Mouse (Mus musculus) megakaryocyte, embryonic 14.5 days (primary cell): ENCODE measurements around the gene Hoxa6. TPM values are rescaled to one million over a fixed set of nuclear protein-coding genes. Genes with fewer than 3 reads are reported as not detected.

Experiments used
- H3K27me3 ChIP-seq: replicated peaks from 2 replicates; pipeline ENCODE3; 2012; ENCODE audit warnings: inconsistent platforms
- H3K36me3 ChIP-seq: replicated peaks from 2 replicates; pipeline ENCODE3; 2012; ENCODE audit warnings: low read length, inconsistent platforms, mixed read lengths
- H3K4me1 ChIP-seq: 2 replicates; pipeline ENCODE4 v1.6.1; 2012; ENCODE audit warnings: inconsistent platforms
- H3K4me3 ChIP-seq: replicated peaks from 2 replicates; pipeline ENCODE3; 2012; ENCODE audit warnings: moderate library complexity, mild to moderate bottlenecking, inconsistent platforms
- H3K9me3 ChIP-seq: 2 replicates; pipeline ENCODE4 v1.6.1; 2012; ENCODE audit warnings: inconsistent platforms
- FLI1 ChIP-seq: IDR thresholded peaks from 2 replicates; pipeline ENCODE4 v1.6.1; 2012; ENCODE audit warnings: low read length, inconsistent platforms, mixed read lengths
- GATA1 ChIP-seq: IDR thresholded peaks from 3 replicates; pipeline ENCODE4 v1.6.1; 2012; ENCODE audit warnings: mixed read lengths, low read length, inconsistent platforms, borderline replicate concordance
- polyA plus RNA-seq: library from polyadenylated mRNA; stranded (reverse); fragments of >175 nt; gene quantifications from 2 replicates; pipeline ENCODE4 v1.2.3, GENCODE M21; 2012; ENCODE audit warnings: low replicate concordance; ENCODE audit not compliant: insufficient read depth

Hoxa6 gene
- polyA plus RNA-seq, 1 experiment: not detected

DNA sequence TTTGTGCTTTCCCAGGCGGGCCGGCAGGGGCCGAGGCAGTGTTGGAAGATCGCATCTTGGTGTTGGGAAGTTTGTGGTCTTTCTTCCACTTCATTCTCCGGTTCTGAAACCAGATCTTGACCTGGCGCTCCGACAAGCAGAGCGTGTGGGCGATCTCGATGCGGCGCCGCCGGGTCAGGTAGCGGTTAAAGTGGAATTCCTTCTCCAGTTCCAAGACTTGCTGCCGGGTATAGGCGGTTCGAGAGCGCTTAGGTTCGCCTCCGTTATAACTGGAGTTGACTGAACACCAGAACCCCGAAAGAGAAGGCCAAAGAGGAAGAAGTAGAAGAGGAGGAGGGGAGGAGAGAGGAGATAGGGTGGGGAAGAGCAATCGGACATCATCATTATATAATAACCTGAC lies 18.1 kb downstream of the Hoxa6 start:
- H3K27me3 ChIP-seq: peaks cover 50% of the 10 kb centered on the region
- no peak overlapping the region for H3K4me3 ChIP-seq

DNA sequence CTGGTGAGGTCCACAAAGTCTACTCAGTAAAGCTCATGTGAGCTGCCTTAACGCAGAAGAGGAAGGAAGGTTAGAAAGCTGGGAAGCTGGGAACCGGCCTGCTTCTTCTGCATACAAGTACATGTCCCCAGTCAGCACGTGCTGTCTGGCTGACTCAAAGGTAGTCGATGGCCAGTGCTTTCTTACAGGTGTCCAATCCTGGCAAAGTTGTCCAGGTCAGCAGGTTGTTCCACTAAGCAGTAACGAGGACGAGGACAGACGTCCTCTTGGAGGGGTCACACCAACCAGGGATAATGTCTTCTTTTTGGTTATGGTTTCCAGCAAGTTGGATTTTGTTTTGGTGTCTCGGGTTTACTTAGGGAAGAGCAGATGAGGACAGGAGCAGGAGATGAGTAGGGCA lies 18.6 kb downstream of the Hoxa6 start:
- Histone ChIP-seq H3K4me3 (no peak overlapping the region), H3K4me1 (peaks cover 7% of the 10 kb centered on the region), H3K36me3 (no peaks in the 10 kb centered on the region), H3K9me3 (0 out of 2 replicates have a peak, but pooled peaks cover 5% of the 10 kb centered on the region), H3K27me3 (peaks cover 49% of the 10 kb centered on the region)
- TF ChIP-seq GATA1 (no peak), FLI1 (no peak)

More for the DNA sequence above, 18.1 kb downstream of the Hoxa6 start:
- H3K36me3 ChIP-seq: no peaks in the 10 kb centered on the region
- peaks cover 7% of the 10 kb centered on the region for H3K4me1 ChIP-seq
- 0 out of 2 replicates have a peak, but pooled peaks cover 5% of the 10 kb centered on the region for H3K9me3 ChIP-seq
- TF ChIP-seq GATA1 (no peak), FLI1 (no peak)

DNA sequence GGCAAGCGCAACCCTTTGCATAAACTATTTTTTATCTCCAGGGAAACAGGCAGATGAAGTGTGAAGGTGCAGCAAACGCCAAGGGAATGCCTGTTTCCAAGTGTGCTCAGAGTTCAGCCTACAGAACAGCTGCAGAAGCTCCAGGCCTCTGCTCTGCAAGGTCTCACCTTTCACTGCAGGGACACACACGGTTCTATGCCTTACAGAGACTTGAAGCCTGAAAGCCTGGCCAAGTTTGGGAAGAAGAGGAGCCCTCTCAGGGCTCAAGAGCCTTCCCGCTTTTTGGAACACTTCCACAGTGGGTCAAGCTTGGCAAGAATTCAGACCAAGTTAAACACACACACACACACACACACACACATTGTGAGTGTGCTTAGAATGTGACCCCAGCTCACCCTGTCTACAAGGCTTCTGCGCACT lies 19.3 kb downstream of the Hoxa6 start:
- Histone ChIP-seq H3K27me3 (peaks cover 48% of the 10 kb centered on the region), H3K9me3 (0 out of 2 replicates have a peak, but pooled peaks cover 5% of the 10 kb centered on the region), H3K4me3 (no peak overlapping the region), H3K4me1 (peaks cover 7% of the 10 kb centered on the region), H3K36me3 (no peaks in the 10 kb centered on the region)
- no peak for TF ChIP-seq GATA1
- TF ChIP-seq FLI1: no peak

DNA sequence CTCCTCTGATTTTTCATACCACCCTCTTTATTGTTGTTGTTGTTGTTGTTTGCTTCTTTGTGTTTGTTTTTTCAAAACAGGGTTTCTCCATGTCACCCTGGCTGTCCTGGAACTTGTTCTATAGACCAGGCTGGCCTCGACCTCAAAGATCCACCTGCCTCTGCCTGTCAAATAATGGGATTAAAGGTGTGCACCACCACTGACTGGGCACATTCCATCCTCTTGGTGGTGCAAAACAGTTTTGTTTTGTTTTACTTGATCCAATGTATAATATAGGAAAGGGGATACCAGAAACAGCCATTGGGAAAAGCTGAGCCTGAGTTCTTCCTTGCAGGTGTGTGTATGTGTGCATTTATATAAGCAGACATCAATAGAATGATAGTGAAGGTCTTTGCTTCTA lies 22.0 kb downstream of the Hoxa6 start:
- TF ChIP-seq GATA1 (no peak), FLI1 (no peak)
- Histone ChIP-seq H3K9me3 (0 out of 2 replicates have a peak, but pooled peaks cover 5% of the 10 kb centered on the region), H3K4me3 (no peak overlapping the region), H3K36me3 (no peaks in the 10 kb centered on the region), H3K27me3 (peaks cover 46% of the 10 kb centered on the region), H3K4me1 (no peaks in the 10 kb centered on the region)

DNA sequence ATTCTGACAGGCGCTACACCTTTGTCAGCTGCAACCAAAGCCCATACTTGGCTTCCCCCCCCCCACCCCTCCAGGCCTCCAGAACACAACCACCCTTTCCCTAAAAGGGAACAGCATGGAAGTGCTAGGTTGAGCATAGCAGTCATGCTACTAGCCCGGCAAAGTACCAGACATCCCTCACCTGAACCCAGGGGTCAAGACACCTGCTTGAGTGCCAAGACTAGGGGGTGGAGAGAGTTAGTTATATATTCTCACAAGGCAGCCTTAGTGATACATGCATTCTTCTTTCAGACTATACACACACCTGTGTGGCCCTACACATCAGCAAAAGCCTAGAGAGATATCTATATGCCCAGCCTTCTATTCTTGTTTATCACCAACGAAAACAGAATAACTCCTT lies 22.7 kb downstream of the Hoxa6 start:
- peaks cover 47% of the 10 kb centered on the region for H3K27me3 ChIP-seq
- no peak for TF ChIP-seq FLI1
- TF ChIP-seq GATA1: no peak
- H3K9me3 ChIP-seq: 0 out of 2 replicates have a peak, but pooled peaks cover 5% of the 10 kb centered on the region
- no peaks in the 10 kb centered on the region for H3K4me1 ChIP-seq
- no peak overlapping the region for H3K4me3 ChIP-seq
- H3K36me3 ChIP-seq: no peaks in the 10 kb centered on the region

DNA sequence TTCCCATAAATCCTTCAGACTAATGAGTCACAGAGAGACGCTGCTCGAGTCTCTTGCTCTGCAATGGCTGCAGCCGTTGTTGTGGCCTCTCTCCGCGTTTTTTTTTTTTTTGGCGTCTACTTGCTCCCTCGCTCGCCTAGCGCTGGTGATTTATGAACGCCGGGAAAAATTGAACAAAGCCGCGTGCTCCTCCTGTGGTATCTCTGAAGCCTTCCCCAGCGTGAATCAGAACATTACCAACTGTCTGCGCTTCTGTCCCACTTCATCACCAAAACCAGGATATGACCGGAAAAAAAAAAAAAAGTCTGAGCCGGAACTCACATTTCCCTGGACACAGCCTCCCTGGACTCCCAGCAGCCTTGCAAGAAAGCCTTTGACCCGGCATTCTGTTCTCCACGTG lies 23.3 kb downstream of the Hoxa6 start:
- Histone ChIP-seq H3K36me3 (no peaks in the 10 kb centered on the region), H3K4me1 (no peaks in the 10 kb centered on the region), H3K27me3 (peaks cover 44% of the 10 kb centered on the region), H3K9me3 (0 out of 2 replicates have a peak, but pooled peaks cover under 1% of the 10 kb centered on the region), H3K4me3 (no peak overlapping the region)
- TF ChIP-seq GATA1: no peak
- no peak for TF ChIP-seq FLI1

DNA sequence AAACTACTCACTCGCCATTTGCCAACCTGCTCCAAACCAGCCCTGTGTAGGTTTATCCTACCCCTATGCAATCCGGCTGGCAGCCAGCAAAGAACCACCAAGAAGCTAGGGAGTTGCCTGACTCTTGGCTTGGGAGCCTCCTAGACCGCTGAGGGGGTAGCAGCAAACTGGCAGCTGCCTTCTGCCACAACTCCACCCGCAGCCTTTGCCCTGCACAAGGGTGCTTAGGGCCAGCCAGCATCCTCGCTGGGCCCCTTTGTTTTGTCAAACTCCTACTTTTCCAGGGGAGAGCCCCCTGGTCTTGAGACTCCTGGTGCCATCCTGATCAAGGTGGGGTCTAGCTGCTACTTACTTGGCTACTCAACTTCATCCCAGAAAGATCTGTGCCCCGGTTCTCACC lies 23.9 kb downstream of the Hoxa6 start:
- TF ChIP-seq FLI1 (no peak), GATA1 (no peak)
- no peaks in the 10 kb centered on the region for H3K4me1 ChIP-seq
- H3K9me3 ChIP-seq: no peaks in the 10 kb centered on the region
- H3K4me3 ChIP-seq: no peak overlapping the region
- H3K27me3 ChIP-seq: peaks cover 43% of the 10 kb centered on the region
- no peaks in the 10 kb centered on the region for H3K36me3 ChIP-seq

DNA sequence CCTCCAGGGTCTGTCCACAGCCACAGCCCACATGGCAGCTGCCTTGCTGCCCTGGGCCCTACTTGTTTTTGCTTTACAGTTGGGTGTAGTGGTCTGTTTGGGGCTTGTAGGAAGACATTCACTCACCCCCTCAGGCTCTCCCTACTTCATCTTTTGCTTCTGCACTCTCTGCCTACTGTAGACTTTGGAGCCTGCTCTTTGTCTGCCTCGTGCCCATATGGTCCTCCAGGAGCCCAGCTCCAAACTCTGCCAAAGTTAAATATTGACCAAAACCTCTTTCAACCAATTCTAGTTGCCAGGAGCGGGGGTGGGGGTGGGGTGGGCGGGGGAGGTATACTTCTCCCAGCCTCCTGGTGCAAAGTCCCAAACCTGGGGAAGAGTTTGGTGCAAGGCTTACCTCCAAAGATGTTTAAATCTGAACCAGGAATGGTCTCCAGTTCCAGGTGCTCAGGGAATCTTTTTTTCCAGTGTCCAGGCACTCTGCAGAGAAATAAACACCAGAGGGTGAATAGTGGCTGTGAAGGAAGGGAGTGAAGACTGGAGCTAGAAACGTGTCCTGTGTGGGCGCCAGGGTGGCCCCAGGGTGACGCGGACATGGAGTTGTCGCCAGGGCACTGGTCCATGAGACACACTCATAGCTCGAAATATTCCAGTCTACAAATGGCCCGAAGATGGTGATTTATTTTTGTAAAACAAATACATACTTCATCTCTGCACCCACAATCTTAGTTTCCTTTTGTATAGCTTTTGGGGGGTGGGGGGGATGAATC lies 25.0 kb downstream of the Hoxa6 start:
- H3K27me3 ChIP-seq: peaks cover 48% of the 10 kb centered on the region
- no peak overlapping the region for H3K4me3 ChIP-seq
- TF ChIP-seq FLI1 (no peak), GATA1 (no peak)

DNA sequence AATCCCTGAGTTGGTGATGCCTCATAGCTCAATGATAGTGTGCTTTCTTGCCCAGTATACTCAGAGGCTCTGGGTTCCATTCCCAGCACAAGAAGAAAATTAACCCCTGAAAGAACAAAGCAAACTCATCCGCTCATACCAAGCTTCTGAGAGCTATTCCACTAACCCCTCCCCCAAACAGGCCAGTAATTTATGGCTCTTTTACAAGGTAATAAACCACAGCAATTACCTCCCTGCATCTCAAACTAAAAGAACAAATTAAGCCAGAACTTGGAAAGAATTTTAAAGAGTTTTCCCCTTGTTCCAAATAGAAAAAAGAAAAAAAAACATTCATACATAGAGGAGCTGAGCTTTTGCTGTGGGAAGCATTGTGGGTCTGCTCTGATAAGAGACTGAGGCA lies 25.7 kb downstream of the Hoxa6 start:
- no peaks in the 10 kb centered on the region for H3K4me1 ChIP-seq
- peaks cover 49% of the 10 kb centered on the region for H3K27me3 ChIP-seq
- H3K9me3 ChIP-seq: 0 out of 2 replicates have a peak, but pooled peaks cover 2% of the 10 kb centered on the region
- H3K4me3 ChIP-seq: no peak overlapping the region
- TF ChIP-seq FLI1: no peak
- no peak for TF ChIP-seq GATA1
- H3K36me3 ChIP-seq: no peaks in the 10 kb centered on the region

More for the DNA sequence above, 25.0 kb downstream of the Hoxa6 start:
- no peaks in the 10 kb centered on the region for H3K9me3 ChIP-seq
- H3K4me1 ChIP-seq: no peaks in the 10 kb centered on the region
- H3K36me3 ChIP-seq: no peaks in the 10 kb centered on the region

DNA sequence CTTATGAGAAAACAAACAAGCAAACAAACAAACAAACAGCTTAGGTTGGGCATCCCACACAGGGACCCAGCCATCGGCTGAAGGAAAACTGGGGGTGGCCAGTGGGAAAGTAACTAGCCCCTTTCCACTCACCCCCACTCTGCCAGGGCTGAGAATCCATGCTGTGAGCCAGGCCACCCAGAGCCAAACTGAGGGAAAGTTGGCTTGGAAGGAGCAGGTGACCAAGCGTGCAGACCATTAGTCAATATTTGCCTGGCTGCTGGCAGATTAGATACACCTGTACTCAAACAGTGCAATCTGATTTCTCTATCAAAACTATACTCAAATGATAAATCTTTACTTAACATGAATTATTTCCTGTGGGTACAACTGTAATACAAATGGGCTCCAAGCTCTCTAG lies 26.5 kb downstream of the Hoxa6 start:
- Histone ChIP-seq H3K36me3 (no peaks in the 10 kb centered on the region), H3K9me3 (peaks cover 7% of the 10 kb centered on the region; the same call in 1 of the 2 replicates), H3K27me3 (peaks cover 55% of the 10 kb centered on the region), H3K4me1 (no peaks in the 10 kb centered on the region), H3K4me3 (no peak overlapping the region)
- TF ChIP-seq GATA1 (no peak), FLI1 (no peak)
